ENCODE assay signal across 24 mouse cellular contexts in genomic region chr11:96612596-96612995, GRCm38 (mm10).
DNase-seq lines count a peak whose midpoint lies in the region; ATAC-seq and TF ChIP-seq lines count a peak whose summit lies in the region.
"Had no signal": no experiment of that assay in that cellular context is flagged by ENCODE, and none has a peak within 500 bp of the region (broad histone marks: within the 10 kb centered on the region; RNA-seq: fewer than 3 reads in every experiment).

No protein-coding gene starts in this region.

- no peak overlapping the region for H3K4me2 ChIP-seq in midbrain, embryonic 16.5 days (ENCODE audit: low read length)
- H3K4me2 ChIP-seq: embryonic facial prominence, embryonic 12.5 days; forebrain, embryonic 13.5 days; forebrain, embryonic 15.5 days had no signal

- H3K4me1 ChIP-seq in testis, adult 2 months (ENCODE audit: control insufficient read depth, insufficient read depth, low read length) = peaks cover 3% of the 10 kb centered on the region
- no peaks in the 10 kb centered on the region for H3K4me1 ChIP-seq in midbrain, embryonic 16.5 days (ENCODE audit: control insufficient read depth, insufficient read depth, low read length)
- H3K4me1 ChIP-seq: embryonic facial prominence, embryonic 10.5 days; embryonic facial prominence, embryonic 12.5 days; forebrain, embryonic 13.5 days; forebrain, embryonic 15.5 days had no signal

- H3K9me3 ChIP-seq in midbrain, embryonic 16.5 days (replicated peaks; ENCODE audit: control insufficient read depth, low read length, poor library complexity, severe bottlenecking) = no peaks in the 10 kb centered on the region
- H3K9me3 ChIP-seq: embryonic facial prominence, embryonic 10.5 days; embryonic facial prominence, embryonic 12.5 days; forebrain, embryonic 13.5 days; forebrain, embryonic 15.5 days; G1E had no signal

- peak; percentile 71 for DNase-seq in heart, adult 11 months
- no peak for DNase-seq in heart, adult 9 months (ENCODE audit: low spot score in 2 of 2)
- no peak for DNase-seq in testis, postnatal 10 days (ENCODE audit: low spot score)
- peak; percentile 64 for DNase-seq in R1 (ENCODE audit: low read depth, low spot score)
- DNase-seq in left cerebral cortex, postnatal 25 days (ENCODE audit: low spot score in 2 of 2) = no peak
- DNase-seq: adrenal gland, adult 8-10 months; adrenal gland, postnatal 14 days; adrenal gland, postnatal 36 days; B cell, adult 2 months; cerebellum, adult 11-12 months; cerebellum, adult 2 months; cerebellum, adult 9-10 months; cerebellum, postnatal 10 days; cerebellum, postnatal 25 days; forebrain, postnatal 0 days had no signal

- whole genome bisulfite sequencing in midbrain, embryonic 16.5 days = 84% methylated on average over 11 of the region's 11 CpGs

- intact Hi-C loops in left cerebral cortex, postnatal 25 days (cut with DNase I) = no loop called here

- peak overlapping the region; percentile 30; the same call in 1 of the 2 replicates for H3K4me3 ChIP-seq in testis, adult 2 months (ENCODE audit: control insufficient read depth, low read depth, low read length)
- no peak overlapping the region for H3K4me3 ChIP-seq in midbrain, embryonic 16.5 days (ENCODE audit: low read depth, low read length)
- H3K4me3 ChIP-seq: embryonic facial prominence, embryonic 10.5 days; embryonic facial prominence, embryonic 12.5 days; forebrain, embryonic 13.5 days; forebrain, embryonic 15.5 days had no signal

- no peaks in the 10 kb centered on the region for H3K27me3 ChIP-seq in testis, adult 2 months (ENCODE audit: control insufficient read depth, insufficient read depth, low read length)
- no peaks in the 10 kb centered on the region; the same call in 1 of the 2 replicates for H3K27me3 ChIP-seq in midbrain, embryonic 16.5 days (ENCODE audit: control insufficient read depth, insufficient read depth, low read depth, low read length)
- H3K27me3 ChIP-seq: embryonic facial prominence, embryonic 12.5 days; forebrain, embryonic 13.5 days; forebrain, embryonic 15.5 days; Patski had no signal

- no peak for TF ChIP-seq CTCF in testis, adult 2 months (IDR thresholded peaks at IDR 0.05; ENCODE audit: control insufficient read depth, insufficient read depth, insufficient replicate concordance, low read depth, low read length)

- H3K27ac ChIP-seq in testis, adult 2 months (ENCODE audit: control insufficient read depth, insufficient read depth, low read depth, low read length) = no peak overlapping the region
- H3K27ac ChIP-seq in midbrain, embryonic 16.5 days (ENCODE audit: low read length) = no peak overlapping the region
- H3K27ac ChIP-seq: embryonic facial prominence, embryonic 10.5 days; embryonic facial prominence, embryonic 12.5 days; forebrain, embryonic 13.5 days; forebrain, embryonic 15.5 days had no signal

- no peak overlapping the region for H3K9ac ChIP-seq in midbrain, embryonic 16.5 days (ENCODE audit: low read depth, low read length)
- H3K9ac ChIP-seq: embryonic facial prominence, embryonic 12.5 days; forebrain, embryonic 13.5 days; forebrain, embryonic 15.5 days; forebrain, postnatal 0 days had no signal

- no peak for ATAC-seq in midbrain, embryonic 16.5 days
- ATAC-seq: CD4-positive, CD25-positive, alpha-beta regulatory T cell, adult 4 months; forebrain, embryonic 13.5 days; forebrain, embryonic 15.5 days; forebrain, postnatal 0 days; Patski had no signal

- no peaks in the 10 kb centered on the region for H3K36me3 ChIP-seq in testis, adult 2 months (ENCODE audit: control insufficient read depth, insufficient read depth, low read length)
- H3K36me3 ChIP-seq in midbrain, embryonic 16.5 days (ENCODE audit: control insufficient read depth, insufficient read depth, low read length) = no peaks in the 10 kb centered on the region
- H3K36me3 ChIP-seq: embryonic facial prominence, embryonic 10.5 days; embryonic facial prominence, embryonic 12.5 days; forebrain, embryonic 15.5 days; G1E had no signal

- no peak for TF ChIP-seq POLR2A in testis, adult 2 months (IDR thresholded peaks at IDR 0.05; ENCODE audit: control insufficient read depth, low read depth, low read length)

Comparison
In these comparisons a context has a peak if more than half of its experiments do, and no peak if none do; other contexts are left out.
1. DNase-seq: peak in heart, adult 11 months (single experiment) and R1 (single experiment); none in heart, adult 9 months (0 of 2), testis, postnatal 10 days (single experiment) and left cerebral cortex, postnatal 25 days (0 of 2).